Mouse (Mus musculus): ENCODE results near the gene Mrvi1.

- no peak for TF ChIP-seq POLR2A (IDR thresholded peaks at IDR 0.05; ENCODE audit: insufficient read depth, low read depth, low read length)
- TF ChIP-seq CTCF (IDR thresholded peaks at IDR 0.05; ENCODE audit: insufficient read depth, low read depth, low read length): no peak
Measured at GRCm38 (mm10) chr7:110840332-110840731, 141.9 kb downstream of the Mrvi1 start.

Measured in olfactory bulb, adult 2 months (tissue).